Mouse (Mus musculus): ENCODE data around the gene Dnmbp.

Gene Dnmbp

DNA sequence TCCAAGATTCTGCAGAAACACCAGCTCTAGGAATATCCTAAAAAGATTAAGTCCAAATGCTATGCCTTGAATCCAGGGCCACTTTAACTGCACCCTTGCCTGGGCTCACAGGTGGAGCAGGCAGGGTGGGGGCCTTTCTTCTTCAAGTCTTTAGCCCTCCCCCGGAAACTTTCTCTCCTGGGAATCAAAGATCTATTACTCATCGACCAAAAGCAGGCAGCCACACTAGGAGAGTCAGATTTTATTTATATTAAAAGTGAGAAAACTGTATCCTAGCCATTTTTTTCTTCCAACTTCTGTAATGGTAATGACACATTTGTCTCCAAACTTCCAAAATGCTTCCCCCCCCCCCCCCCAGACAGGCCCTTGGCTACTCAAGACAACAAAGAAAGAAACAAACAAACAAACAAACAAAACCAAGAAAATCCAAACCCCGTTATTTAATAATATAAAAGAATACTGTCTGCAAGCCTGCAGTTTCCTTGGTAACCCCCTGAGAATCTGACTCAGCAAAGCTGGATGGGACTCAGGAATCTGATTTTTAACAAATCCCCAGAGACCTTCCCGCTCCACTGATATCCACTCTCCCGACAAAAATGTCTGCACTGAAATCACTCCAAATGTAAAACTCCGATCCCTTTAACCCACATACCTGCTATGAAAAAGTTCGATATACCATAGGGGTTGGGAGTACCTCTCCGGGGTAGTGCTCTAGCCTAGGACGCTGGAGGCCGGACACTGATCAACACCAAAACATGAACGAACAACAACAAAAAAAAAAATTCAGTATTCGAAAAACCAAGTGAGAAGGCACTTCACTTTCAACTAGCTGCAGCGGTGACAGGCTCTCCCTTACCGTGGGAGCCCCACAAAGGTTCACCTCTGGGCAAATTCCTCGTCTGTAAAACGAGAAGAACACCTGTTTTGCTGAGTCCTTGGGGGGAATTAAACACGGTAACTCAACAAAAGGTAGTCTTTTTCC, 61.6 kb downstream of the Dnmbp start:
- DNase-seq (ENCODE audit: low spot score in 2 of 2), result no peak

DNA sequence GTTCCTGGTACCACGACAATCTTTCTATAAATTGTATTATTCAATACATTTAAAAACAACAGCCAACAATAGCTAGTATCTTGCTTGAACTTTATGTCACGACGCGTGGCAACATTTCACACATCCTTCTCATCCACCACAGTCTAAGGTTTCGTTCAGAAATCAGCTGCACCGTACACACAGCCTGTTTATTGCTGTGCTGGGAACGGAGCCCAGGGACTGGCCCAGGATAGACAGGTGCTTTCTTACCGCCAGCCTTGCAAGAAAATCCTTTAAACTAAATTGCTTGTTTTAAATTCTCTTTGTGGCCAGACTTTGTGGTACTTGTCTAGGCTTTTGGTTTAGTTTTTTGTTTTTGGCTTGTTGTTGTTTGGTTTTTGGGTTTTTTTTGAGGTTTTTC, 62.6 kb downstream of the Dnmbp start:
- DNase-seq (ENCODE audit: low spot score in 2 of 2), result no peak

DNA sequence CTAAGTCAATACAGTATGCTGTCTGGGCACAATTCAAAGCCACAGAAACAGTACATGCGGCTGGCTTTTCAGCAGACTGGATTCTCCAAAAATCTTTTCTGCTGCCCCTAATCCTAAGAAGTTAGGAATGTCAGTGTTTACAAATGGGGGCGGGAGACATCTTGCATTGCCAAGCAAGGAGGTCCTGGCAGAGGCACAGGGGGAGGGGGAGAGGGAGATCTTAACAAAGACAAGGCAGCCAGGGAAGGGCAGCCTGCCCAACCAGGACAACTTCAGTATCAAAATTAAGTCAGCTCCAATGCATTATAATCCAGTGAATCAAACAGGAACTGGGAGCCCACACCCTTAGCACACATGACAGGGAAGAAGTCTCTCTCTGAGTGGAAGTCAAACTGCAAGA, 64.0 kb downstream of the Dnmbp start:
- DNase-seq (ENCODE audit: low spot score in 2 of 2), result no peak

DNA sequence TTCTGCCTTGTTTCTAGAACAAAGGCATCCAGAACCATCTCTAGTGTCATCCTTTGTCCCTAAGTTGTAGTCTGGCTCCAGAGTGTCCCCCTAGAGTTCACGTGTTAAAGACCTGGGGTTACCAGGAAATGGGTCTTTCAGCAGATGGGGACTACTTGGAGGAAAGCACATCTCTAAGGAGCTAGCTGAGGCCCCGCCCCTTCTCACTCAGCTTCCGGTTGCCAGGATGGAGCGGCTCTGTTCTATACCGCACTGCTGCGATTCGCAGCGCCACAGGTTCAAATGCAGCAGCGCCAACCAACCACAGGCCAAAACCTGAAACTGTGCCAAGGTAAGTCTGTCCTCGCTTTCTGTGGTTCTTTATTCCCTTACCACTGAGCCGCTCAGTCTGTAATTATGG, 65.6 kb downstream of the Dnmbp start:
- no peak for DNase-seq (ENCODE audit: low spot score in 2 of 2)

DNA sequence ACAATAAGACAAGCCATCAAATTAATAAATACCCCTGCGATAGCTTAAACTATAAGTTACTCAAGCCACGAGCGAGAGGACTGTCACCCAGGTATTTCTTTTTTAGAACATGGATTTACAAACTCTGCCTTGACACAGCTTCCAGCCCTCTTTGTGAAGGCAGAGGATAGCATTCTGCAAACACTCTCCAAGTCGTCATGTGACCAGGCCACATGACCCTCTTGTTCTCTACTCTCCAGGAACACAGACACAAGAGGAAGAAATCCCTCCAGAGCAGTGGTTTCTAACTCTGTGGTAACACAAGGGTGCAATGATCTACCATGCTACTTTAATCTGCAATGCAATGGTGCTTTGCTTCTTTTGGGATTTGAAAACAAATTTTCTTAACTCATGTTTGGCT, 69.6 kb downstream of the Dnmbp start:
- DNase-seq (ENCODE audit: low spot score in 2 of 2), result no peak

DNA sequence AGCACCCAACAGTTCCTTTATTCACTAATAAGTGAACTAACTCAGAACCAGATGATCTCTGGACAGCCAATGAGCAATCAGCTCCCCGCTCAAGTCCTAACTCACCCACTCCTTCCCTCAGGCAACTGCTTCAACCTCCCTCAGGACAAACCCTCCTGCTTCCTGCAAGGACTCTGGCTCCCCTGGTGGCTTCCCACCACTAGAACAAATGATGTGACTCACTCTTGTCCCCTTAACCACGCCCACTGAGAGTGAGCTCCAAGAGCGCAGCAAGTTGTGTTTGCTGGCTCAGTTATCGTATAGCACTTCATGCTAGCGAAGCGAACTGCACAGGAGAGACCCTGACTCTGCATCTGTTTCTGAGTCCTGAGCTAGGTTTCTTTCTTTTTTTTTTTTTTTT, 82.6 kb downstream of the Dnmbp start:
- no peak for DNase-seq (ENCODE audit: low spot score in 2 of 2)

DNA sequence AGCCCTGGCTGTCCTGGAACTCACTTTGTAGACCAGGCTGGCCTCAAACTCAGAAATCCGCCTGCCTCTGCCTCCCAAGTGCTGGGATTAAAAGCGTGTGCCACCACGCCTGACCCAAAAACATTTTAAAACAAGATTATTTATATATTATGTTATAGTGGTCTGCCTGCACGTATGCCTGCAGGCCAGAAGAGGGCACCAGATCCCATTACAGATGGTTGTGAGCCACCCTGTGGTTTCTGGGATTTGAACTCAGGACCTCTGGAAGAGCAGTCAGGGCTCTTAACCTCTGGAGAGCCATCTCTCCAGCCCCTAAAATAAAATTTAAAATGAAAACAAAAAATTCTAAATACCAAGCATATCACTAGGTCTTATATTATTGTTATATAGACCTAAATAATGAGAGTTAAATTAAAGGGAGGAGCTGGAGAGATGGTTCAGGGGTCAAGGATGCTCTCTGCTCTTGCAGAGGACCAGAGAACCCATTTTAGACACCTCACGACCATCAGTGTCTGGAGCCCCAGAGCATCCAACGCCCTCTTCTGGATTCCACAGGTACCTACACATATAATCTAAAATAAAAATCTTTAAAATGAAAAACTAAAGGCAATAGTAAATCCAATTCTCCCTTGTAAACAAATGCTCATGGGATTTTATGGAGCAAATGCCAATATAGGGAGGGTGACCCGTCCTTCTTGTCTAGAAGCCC, 87.0 kb downstream of the Dnmbp start:
- no peak for DNase-seq (ENCODE audit: low spot score in 2 of 2)

DNA sequence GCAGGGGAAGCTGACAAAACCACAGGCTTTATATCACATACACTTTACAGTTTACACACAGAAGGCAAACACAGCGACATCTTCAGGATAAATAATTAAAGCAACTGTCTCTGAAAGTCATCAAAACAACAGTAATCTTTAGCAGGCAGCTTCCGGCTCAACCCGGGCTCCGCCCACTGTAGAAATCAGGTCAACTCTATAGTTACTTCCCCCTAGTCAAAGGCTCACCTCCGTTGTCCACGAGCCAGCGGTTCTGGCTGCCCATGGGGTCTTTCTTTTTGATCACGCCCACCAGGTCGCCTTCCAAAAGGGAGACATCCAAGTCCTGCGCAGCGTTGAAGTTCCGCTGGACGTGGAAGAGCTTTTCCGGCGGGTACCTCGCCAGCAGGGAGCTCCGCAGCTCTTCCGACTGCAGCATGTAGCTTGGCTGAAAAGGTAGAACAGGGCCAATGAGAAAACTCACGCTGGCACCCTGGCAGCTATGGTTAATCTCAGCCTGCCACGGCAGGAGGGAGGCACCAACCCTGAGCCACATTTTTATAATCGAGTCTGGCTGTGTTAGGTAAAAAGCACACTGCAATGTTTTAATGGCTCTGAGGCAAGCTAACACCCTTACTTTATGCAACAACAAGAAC, 87.9 kb downstream of the Dnmbp start:
- no peak for DNase-seq (ENCODE audit: low spot score in 2 of 2)

DNA sequence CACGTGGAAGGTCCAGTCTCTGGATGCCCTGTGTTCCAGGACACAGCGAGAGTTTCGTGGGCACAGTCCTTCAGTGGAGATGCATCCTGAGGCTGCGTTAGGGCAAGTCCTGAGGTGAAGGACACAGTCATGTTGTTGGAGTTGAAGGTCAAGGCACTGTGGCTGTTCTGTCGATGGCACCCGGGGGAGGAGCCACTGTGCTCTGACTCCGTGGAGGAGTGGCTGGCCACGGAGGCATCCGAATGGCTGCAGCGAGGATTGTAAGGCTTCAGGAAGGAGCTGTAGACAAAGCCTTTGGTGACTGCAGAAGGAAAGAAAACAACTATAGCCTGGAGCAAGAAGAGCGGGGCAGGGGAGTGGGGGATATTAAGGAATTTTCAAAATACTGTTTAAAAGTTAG, 90.0 kb downstream of the Dnmbp start:
- no peak for DNase-seq (ENCODE audit: low spot score in 2 of 2)

DNA sequence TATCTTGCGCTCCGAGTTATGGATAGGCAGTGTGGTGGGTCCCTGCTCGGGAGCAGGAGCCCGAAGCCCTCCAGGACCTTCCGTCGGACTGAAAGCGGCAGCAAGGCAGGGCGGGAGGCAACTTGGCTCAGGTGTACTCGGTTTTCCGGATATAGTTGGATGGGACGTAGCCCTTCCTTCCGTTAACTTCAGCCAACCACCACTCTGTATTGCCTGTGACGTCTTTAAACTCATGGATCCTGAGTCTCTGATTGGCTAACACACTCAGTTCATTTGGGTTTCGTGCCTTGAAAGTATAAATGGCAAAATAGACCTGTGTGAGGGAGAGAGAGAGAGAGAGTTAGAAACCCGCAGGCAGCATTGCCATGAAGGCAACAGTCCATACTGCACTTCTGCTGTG, 92.0 kb downstream of the Dnmbp start:
- DNase-seq (ENCODE audit: low spot score in 2 of 2), result no peak

DNA sequence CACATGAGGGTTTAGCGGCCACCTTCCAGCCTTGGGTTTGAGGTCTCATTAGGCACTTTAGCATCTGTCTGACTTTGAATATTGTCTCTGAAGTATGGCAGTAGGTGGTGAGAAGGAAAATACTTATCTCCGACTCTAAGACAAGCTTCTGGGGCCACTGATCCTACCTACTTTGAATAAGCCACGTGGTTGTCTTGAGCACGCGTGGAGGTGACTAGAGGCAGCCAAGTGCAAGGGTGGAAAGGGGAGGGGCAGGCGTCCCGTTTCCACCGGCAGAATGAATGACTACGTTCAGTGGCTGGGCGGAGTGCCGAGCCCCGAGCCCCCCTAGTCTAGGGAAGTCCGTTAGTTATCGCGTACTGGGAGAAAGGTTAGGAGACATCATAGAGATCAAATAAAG, 92.9 kb downstream of the Dnmbp start:
- no peak for DNase-seq (ENCODE audit: low spot score in 2 of 2)

DNA sequence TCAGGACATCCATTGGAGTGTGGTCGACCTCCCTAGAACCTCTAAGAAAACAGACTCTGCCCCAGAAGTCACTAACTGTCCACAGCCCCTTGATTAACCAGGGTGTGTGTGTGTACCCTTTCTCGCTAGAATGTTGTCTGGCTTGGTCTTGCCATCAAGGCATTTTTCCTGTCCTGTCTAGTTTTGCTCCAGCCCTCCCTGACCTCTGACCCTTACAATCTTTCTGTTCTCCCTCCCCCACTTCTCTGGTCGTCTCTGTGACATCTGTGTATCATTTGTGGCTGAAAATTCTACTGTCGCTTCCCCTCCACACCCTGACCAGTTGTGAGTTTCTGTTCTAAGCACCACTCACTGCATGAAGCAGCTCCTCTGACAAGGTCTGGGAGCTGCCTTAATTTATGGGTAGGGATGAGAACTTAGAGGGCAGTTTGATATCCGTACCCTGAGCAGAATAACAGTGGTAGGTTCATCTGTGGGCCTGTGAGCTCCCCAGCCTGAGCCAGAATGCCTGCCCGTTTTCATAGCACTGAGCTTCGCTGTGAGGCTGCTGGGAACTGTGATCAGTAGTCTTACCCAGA, 94.6 kb downstream of the Dnmbp start:
- DNase-seq (ENCODE audit: low spot score in 2 of 2), result no peak

DNA sequence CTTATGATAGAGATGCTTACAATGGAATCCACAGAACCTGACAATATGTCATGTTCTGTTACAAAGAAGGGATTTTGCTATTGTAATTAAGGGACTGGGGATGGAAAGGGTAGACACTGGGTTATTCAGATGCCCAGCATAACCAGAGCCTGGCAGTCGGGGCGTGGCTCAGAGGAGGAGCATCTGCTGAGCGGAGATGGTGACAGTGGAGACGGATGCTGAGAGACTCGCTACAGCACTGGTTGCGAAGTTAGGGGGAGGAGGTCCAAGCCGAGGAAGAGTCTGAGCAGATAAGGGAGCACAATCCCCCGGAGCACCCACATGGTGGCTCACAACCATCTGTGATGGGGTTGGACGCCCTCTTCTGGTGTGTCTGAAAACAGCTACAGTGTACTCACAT, 96.8 kb downstream of the Dnmbp start:
- no peak for DNase-seq (ENCODE audit: low spot score in 2 of 2)

DNA sequence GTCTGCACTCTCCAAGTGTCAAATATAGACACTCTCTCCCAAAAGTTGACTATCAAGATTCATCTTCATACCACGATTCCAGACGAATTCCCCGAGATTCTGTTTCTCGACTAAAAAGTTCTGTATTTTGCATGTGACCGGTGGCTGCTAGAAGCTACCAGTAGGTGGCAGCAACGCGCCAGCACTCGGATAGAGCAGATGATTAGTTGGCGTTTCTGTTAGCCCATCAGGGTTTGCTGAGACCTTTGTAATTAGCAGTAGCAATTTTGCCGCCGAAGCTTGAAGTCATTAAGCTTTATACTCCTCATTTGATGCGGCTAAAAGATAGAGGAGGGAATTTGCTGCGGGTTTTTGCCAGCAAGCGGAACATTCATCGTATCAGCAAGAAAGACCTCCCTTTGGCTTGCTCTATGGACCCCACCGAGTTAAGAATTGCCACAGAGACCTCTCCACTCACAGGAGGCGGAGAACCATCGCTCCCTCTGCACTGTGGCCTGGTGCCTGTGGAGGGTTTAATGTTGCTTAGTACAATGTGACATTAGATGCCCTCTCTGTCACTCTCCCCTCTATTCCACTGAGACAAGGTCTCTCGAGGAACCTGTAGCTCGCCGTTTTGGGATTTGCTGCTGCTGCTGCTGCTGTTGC, 107.4 kb downstream of the Dnmbp start:
- peak; percentile 27 to 50 for DNase-seq (ENCODE audit: low spot score in 2 of 2)

DNA sequence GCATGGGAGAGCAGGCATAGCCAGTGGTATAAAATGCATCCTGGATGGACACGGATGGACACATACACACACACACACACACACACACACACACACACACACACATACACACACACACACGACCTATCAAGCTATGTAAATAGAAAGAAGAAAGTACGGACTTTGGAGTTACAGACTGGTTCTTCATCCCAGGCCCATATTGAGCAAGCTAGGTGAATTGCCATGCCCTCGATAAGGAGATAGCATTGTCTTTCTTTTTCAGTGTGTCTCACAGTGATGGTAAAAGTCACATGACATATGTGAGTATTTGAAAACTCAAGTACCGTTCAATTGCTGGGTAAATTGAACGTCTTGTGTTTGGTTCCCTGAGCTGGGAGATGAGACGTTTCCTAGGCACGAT, 113.1 kb downstream of the Dnmbp start:
- DNase-seq (ENCODE audit: low spot score in 2 of 2), result no peak

DNA sequence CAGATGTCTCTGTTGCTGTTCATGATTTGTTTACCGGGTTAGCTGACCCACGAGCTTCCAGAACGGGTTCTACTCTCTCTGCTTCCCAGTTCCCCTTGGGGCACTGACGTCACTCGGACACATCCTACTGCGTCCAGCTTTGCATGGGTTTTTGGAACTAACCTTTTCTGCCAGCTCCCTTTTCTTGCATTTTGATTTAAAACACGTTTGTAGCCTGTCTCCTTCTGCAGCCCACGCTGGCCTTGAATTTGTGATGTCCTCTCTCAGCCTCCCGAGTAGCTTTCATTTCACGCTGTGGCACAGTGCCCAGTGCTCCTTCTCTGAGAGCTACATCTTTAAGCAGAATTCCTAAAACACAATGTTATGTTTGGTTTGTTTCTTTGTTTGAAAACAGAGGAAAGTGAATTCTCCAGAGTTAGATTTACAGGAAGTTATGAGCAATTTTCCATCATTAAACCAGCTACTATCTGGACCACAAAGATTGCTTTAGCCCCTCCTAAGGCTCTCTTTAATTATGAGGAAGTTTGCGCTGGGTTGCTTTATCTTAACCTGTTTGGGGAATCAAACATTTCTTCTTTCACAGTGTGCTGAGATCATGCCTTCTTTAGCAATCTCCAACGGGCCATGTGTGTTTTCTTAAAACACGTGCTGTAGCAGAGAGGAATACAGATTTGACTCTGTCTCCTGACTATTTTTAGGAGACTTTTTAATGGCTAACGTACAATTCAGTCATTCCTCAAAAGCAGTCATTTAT, 124.2 kb downstream of the Dnmbp start:
- peak; percentile 11 to 21 for DNase-seq (ENCODE audit: low spot score in 2 of 2)

DNA sequence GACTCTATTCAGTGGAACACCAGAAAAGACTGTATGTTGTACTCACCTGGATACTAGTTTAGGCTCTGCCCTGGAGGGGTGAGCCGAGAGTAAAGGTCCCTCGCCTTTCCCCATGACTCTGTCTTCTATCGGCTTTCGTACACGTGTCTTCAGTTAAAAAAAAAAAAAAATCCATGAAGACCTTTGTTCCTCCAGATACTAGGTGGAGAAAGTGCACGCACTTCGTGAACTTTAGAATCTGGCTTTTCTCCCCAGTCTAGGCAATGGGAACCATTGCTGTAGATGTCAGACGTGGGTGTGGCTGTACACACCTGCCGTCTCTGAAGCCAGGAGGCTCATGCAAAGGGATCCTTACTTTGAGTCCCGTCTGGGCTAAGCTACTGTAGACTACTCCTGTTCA, 126.7 kb downstream of the Dnmbp start:
- DNase-seq (ENCODE audit: low spot score in 2 of 2), result no peak

DNA sequence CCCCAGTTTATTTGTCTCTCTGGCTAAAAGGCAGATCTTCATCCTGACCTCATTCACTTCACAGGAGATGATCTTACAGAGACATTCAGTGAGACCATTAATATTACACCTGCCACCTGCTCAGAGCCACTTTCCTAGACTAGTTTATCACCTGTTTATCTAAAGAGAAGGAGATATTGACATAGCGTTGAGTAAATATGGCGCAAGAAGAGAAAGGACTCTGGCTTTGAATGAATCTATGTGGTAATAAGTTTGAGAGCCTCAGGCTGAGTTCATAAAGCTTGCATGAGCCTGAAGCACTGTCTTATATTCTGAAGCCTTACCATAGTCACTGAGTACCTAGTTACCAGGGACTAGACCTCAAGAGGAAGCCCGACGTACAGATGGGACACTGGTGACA, 128.6 kb downstream of the Dnmbp start:
- DNase-seq (ENCODE audit: low spot score in 2 of 2), result no peak

DNA sequence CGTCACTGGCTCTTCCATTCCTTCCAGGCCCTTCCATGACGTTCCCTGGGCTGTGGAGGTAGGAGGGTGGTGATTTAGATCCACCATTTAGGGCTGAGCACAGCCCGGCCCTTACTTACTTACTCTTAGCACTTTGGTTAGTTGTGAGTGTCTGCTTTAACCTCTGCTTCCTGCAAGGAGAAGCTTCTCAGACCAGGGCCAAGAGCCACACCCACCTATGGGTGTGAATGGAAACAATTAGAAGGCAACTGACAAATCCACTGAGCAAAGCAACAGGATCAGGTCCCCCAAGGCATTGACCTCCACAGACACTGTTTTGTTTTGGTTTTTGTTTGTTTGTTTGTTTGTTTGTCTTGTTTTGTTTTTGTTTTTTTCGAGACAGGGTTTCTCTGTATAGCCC, 130.7 kb downstream of the Dnmbp start:
- no peak for DNase-seq (ENCODE audit: low spot score in 2 of 2)

DNA sequence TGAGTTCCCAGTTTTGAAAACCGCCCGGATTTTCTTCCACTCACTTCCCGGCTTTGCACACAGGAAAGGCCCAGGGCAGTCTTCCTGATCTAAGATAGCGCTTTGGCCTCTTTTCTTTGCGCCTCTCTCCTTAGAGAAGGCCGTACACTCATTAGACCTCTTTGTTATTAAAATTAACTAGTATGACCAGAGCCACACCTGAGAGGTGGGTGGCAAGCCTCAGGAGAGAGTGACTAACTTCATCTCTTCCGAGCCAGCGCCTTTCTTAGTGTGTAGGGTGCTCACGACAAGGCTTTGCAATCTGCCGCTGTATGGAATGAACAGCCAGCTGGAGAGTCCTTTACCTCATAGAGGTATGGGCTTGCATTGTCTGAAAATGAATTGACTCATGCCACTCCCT, 136.1 kb downstream of the Dnmbp start:
- no peak for DNase-seq (ENCODE audit: low spot score in 2 of 2)

DNA sequence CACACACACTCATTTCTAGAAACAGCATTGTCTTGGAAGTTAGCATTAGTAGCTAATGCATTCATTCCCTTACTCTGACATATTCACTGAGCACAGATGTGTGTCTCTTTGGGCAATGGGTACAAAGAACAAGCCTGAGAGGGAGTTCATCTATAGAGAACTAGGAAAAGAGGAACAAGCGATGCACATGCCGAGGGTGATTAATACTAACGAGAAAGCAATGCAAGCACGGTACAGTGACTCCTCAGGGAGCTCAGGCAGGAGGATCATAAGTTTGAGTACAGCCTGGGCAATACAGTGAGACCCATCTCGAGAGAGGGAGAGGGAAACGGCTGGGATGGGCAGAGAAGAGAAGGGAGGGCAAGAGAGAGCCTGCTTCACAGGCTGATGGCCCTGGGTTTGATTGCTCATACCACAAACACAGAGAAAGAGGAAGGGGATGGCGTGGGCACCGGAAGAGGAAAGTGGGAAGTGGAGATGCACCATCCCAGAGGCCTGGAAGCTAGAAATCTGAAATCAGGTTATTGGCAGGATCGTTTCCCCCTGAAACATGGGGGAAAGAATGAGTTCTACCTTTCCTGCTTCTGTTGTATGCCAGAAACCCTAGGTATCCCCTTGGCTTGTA, 138.5 kb downstream of the Dnmbp start:
- no peak for DNase-seq (ENCODE audit: low spot score in 2 of 2)
